Mouse (Mus musculus): ENCODE data around the gene Dbx2.
A peak's percentile ranks its signal among the peaks of the same experiment; 100 is the strongest.

Gene Dbx2

GRCm38 (mm10) chr15:95622797-95623196, 33.0 kb downstream of the Dbx2 start:
- DNase-seq (ENCODE audit: low spot score): no peak

GRCm38 (mm10) chr15:95612600-95612999, 43.2 kb downstream of the Dbx2 start:
- DNase-seq (ENCODE audit: low spot score): no peak

DNA sequence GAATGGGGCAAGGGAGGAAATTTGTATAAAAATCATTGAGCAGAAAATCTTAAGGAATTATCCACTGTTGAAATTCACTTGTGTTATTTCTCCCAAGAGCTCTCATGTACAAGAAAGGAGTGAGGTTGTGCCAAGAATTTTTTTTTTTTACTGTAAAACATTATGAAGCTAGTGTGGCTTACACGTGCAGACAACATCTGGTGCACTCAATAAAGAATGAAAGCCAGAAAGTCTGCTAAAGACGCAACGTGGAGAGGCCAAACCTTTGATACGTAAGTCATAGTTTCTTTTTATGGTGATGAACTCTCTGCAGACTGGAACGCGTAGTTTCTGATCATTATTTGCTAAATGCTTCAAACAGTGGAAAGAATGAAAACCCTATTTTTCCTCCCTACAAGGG, 54.6 kb downstream of the Dbx2 start:
- no peak for DNase-seq (ENCODE audit: low spot score)

GRCm38 (mm10) chr15:95598630-95599029, 57.1 kb downstream of the Dbx2 start:
- no peak for DNase-seq (ENCODE audit: low spot score)

DNA sequence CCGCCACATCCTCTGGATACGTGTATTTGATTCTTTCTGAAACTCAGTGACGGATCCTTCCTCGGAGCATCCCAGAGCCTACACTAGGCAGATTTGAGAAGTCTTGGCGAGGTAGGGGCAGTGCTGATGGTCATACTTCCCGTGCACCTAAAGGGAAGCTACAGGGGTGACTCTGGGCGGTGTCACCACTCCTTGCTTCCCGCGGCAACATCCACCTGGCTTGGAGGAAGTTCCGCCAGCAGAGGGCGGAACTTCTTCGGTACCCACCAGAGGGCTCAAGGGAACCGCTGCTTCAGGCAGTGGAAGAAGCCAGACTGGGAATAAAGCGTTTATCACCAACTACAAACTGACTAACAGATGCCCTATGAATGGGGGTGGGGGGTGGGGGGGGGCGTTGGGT, 68.9 kb downstream of the Dbx2 start:
- no peak for DNase-seq (ENCODE audit: low spot score)

DNA sequence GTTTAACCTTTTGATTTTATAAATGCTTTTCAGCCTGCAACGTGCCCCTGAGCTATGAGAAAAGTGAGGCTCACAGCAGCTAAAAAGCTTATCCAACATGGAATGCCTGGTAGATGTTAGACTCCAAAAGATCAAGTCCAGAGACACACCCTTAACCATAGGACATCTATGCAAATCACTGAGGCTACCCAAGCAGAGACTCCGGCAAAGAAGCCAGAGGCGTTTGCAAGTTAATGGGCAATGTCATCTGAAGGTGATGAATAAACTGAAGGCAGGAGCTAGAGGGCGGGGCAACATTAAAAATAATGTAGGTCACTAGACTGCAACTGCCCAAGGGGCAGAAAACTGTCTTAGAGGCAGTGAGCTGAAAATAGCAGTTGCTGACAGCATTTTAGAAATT, 70.9 kb downstream of the Dbx2 start:
- no peak for DNase-seq (ENCODE audit: low spot score)

- peak; percentile 25 for DNase-seq (ENCODE audit: low spot score)
These were observed 81.1 kb downstream of the Dbx2 start for GRCm38 (mm10) chr15:95574661-95575060.
